Mouse (Mus musculus): ENCODE measurements around the gene Mgat4a. TPM values are rescaled to one million over a fixed set of nuclear protein-coding genes. Genes with fewer than 3 reads are reported as not detected.

The Mgat4a gene
- polyA plus RNA-seq, 1 experiment from 2014 or later: 59.1 TPM

- peak; percentile 43 for ATAC-seq
- Histone ChIP-seq H3K4me1 (replicated peaks; ENCODE audit: control insufficient read depth, insufficient read depth, low read length) (peaks cover 7% of the 10 kb centered on the region; the same call in 1 of the 2 replicates), H3K36me3 (ENCODE audit: control insufficient read depth, insufficient read depth) (peaks cover 9% of the 10 kb centered on the region), H3K9me3 (ENCODE audit: control insufficient read depth) (no peaks in the 10 kb centered on the region), H3K27ac (ENCODE audit: low read depth, low read length) (peak overlapping the region; percentile 84), H3K4me2 (replicated peaks; ENCODE audit: low read depth) (peak overlapping the region; percentile 86), H3K9ac (ENCODE audit: low read depth, low read length) (peak overlapping the region; percentile 95), H3K27me3 (replicated peaks; ENCODE audit: control insufficient read depth, insufficient read depth, low read length) (no peaks in the 10 kb centered on the region), H3K4me3 (ENCODE audit: low read depth, low read length) (peak overlapping the region; percentile 95)
- no peak for TF ChIP-seq CTCF (IDR thresholded peaks at IDR 0.05; ENCODE audit: low read depth)
- WGBS: 2% methylated on average over 46 of the region's 47 CpGs
Measured at GRCm38 (mm10) chr1:37539968-37540809, 627 bp downstream of the Mgat4a start.

DNA sequence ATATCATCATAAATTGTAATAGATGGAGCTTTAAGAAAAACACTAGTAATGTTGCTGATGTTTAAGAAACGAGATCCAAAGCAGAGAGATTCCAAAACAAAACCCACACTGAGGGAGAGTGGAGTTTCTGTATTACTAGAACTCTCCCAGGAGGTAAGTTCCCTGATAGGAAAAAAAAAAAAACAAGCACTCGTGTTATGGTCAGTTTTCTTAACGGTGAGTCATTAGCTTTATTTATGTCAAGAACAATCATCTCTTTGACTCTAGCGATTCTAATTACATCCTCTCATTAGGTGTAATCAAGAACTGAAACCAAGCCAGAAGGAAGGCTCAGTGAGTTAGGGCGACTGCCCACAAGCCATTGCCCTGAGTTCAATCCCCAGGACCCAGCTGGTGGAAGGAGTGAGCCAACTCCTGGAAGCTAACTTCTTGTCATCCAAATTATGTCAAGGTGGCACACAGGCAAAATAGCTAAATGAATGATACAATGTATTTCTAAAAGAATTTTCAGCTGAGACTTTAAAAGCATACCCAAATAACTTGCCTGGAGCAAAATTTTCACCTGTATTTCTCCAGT is 6.2 kb downstream of the Mgat4a start:
- Histone ChIP-seq H3K9ac (ENCODE audit: low read depth, low read length) (no peak overlapping the region), H3K4me1 (replicated peaks; ENCODE audit: control insufficient read depth, insufficient read depth, low read length) (peaks cover 7% of the 10 kb centered on the region; the same call in 1 of the 2 replicates), H3K4me3 (ENCODE audit: low read depth, low read length) (no peak overlapping the region), H3K27me3 (replicated peaks; ENCODE audit: control insufficient read depth, insufficient read depth, low read length) (no peaks in the 10 kb centered on the region), H3K27ac (ENCODE audit: low read depth, low read length) (peak overlapping the region; percentile 5; the same call in 1 of the 2 replicates), H3K36me3 (ENCODE audit: control insufficient read depth, insufficient read depth) (peaks cover 24% of the 10 kb centered on the region), H3K4me2 (replicated peaks; ENCODE audit: low read depth) (peak overlapping the region; percentile 43), H3K9me3 (ENCODE audit: control insufficient read depth) (no peaks in the 10 kb centered on the region)
- ATAC-seq: no peak
- 20% methylated on average over 5 of the region's 5 CpGs for WGBS
- no peak for TF ChIP-seq CTCF (IDR thresholded peaks at IDR 0.05; ENCODE audit: low read depth)

- no peak overlapping the region; the same call in 1 of the 2 replicates for H3K4me2 ChIP-seq (replicated peaks; ENCODE audit: low read depth)
- H3K4me3 ChIP-seq (ENCODE audit: low read depth, low read length): no peak overlapping the region
- 87% methylated on average over 7 of the region's 7 CpGs for WGBS
- H3K4me1 ChIP-seq (replicated peaks; ENCODE audit: control insufficient read depth, insufficient read depth, low read length): peaks cover 8% of the 10 kb centered on the region; the same call in 1 of the 2 replicates
- peaks cover 24% of the 10 kb centered on the region for H3K36me3 ChIP-seq (ENCODE audit: control insufficient read depth, insufficient read depth)
- no peaks in the 10 kb centered on the region for H3K9me3 ChIP-seq (ENCODE audit: control insufficient read depth)
- H3K9ac ChIP-seq (ENCODE audit: low read depth, low read length): no peak overlapping the region
- no peak overlapping the region for H3K27ac ChIP-seq (ENCODE audit: low read depth, low read length)
- no peak for TF ChIP-seq CTCF (IDR thresholded peaks at IDR 0.05; ENCODE audit: low read depth)
- no peak for ATAC-seq
- no peaks in the 10 kb centered on the region for H3K27me3 ChIP-seq (replicated peaks; ENCODE audit: control insufficient read depth, insufficient read depth, low read length)
Measured at GRCm38 (mm10) chr1:37533181-37533580, 7.6 kb downstream of the Mgat4a start.

DNA sequence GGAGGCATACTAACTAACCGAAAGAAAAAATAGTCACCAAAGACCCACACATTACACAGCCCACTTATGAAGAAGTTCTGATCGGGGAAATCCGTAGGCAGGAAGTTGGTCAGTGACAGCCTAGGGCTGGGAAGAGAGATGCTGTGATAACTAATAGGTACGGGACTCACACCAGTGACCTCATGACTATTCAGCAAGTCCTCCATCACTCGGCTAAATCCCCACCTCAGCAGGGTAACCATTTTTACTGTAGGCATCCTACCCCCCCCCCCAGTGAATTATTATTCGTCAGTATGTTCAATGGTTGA is 8.3 kb downstream of the Mgat4a start:
- no peaks in the 10 kb centered on the region for H3K27me3 ChIP-seq (replicated peaks; ENCODE audit: control insufficient read depth, insufficient read depth, low read length)
- no peaks in the 10 kb centered on the region for H3K9me3 ChIP-seq (ENCODE audit: control insufficient read depth)
- H3K36me3 ChIP-seq (ENCODE audit: control insufficient read depth, insufficient read depth): peaks cover 24% of the 10 kb centered on the region
- H3K4me2 ChIP-seq (replicated peaks; ENCODE audit: low read depth): no peak overlapping the region
- H3K27ac ChIP-seq (ENCODE audit: low read depth, low read length): no peak overlapping the region
- no peak for TF ChIP-seq CTCF (IDR thresholded peaks at IDR 0.05; ENCODE audit: low read depth)
- H3K4me1 ChIP-seq (replicated peaks; ENCODE audit: control insufficient read depth, insufficient read depth, low read length): 0 out of 2 replicates have a peak, but pooled peaks cover 7% of the 10 kb centered on the region
- no peak overlapping the region for H3K4me3 ChIP-seq (ENCODE audit: low read depth, low read length)
- no peak overlapping the region for H3K9ac ChIP-seq (ENCODE audit: low read depth, low read length)
- WGBS: 79% methylated on average over 6 of the region's 6 CpGs
- no peak for ATAC-seq

DNA sequence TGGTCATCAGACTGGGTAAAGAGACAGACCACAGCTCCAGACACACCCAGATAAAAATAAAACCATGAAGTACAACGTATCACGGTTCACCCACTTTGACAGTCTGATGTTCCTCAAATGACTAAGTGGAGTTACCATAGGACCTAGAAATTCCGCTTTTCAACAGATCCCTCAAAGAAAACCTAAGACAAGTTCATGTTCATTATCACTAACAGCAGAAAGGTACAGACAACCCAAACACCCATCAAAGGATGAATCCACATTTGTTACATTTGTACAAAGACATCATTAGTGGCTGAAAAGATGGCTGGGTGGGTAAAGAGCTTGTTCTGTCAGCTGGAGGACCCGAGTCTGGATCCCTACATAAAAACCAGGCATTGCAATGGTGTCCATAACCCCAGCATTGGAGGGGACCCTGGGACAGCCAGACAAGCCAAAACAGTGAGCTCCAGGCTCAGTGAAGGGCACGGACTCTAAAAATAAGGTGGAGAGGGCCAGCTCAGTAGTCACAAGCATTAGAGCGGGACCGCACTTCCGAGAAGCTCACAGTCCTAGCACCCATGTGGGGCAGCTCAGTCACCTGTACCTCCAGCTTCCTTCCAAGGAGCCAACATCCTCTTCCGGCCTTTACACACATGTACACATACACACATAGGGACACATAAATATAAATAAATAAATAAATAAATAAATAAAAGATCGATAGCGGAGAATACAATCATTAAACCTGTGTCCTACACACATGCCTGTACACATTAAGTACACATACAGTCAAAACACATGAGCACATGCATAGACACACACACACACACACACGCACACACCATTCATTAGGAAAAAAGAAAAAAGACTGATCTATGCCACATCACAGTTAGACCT is 8.9 kb downstream of the Mgat4a start:
- Histone ChIP-seq H3K27me3 (replicated peaks; ENCODE audit: control insufficient read depth, insufficient read depth, low read length) (no peaks in the 10 kb centered on the region), H3K27ac (ENCODE audit: low read depth, low read length) (no peak overlapping the region), H3K9me3 (ENCODE audit: control insufficient read depth) (no peaks in the 10 kb centered on the region), H3K4me3 (ENCODE audit: low read depth, low read length) (no peak overlapping the region), H3K9ac (ENCODE audit: low read depth, low read length) (no peak overlapping the region), H3K4me2 (replicated peaks; ENCODE audit: low read depth) (no peak overlapping the region), H3K36me3 (ENCODE audit: control insufficient read depth, insufficient read depth) (peaks cover 27% of the 10 kb centered on the region), H3K4me1 (replicated peaks; ENCODE audit: control insufficient read depth, insufficient read depth, low read length) (0 out of 2 replicates have a peak, but pooled peaks cover 7% of the 10 kb centered on the region)
- WGBS: 84% methylated on average over 12 of the region's 12 CpGs
- no peak for ATAC-seq
- no peak for TF ChIP-seq CTCF (IDR thresholded peaks at IDR 0.05; ENCODE audit: low read depth)

DNA sequence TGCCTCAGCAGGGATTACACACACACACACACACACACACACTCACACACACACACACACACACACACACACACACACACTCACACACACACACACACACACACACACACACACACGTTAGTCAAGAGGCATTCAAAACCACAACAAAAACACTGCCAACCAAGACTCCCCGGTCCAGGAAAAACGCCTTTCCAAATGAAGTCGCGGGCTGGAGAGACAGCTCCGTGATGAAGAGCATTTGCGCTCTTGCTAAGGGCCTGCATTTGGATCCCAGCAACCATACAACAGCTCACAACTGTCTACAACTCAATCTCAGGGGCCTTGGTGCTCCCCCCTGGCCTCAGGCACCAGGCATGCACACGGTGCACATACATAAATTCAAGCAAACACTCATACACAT is 10.8 kb downstream of the Mgat4a start:
- H3K4me3 ChIP-seq (ENCODE audit: low read depth, low read length): no peak overlapping the region
- peak overlapping the region; percentile 17; the same call in 1 of the 2 replicates for H3K4me2 ChIP-seq (replicated peaks; ENCODE audit: low read depth)
- H3K9me3 ChIP-seq (ENCODE audit: control insufficient read depth): no peaks in the 10 kb centered on the region
- H3K4me1 ChIP-seq (replicated peaks; ENCODE audit: control insufficient read depth, insufficient read depth, low read length): peaks cover 11% of the 10 kb centered on the region; the same call in 1 of the 2 replicates
- H3K27me3 ChIP-seq (replicated peaks; ENCODE audit: control insufficient read depth, insufficient read depth, low read length): no peaks in the 10 kb centered on the region
- TF ChIP-seq CTCF (IDR thresholded peaks at IDR 0.05; ENCODE audit: low read depth): no peak
- WGBS: 60% methylated on average over 8 of the region's 8 CpGs
- no peak overlapping the region for H3K9ac ChIP-seq (ENCODE audit: low read depth, low read length)
- no peak overlapping the region for H3K27ac ChIP-seq (ENCODE audit: low read depth, low read length)
- peaks cover 17% of the 10 kb centered on the region for H3K36me3 ChIP-seq (ENCODE audit: control insufficient read depth, insufficient read depth)
- ATAC-seq: no peak

Measured in intestine, postnatal 0 days (tissue).